Mouse (Mus musculus) CH12.LX (cell line): ENCODE measurements around the gene Otoa. TPM values are rescaled to one million over a fixed set of nuclear protein-coding genes. Genes with fewer than 3 reads are reported as not detected.

Source experiments
- DNase-seq: peaks from one replicate; pipeline ENCODE4 v3.0.0-alpha.2; 2013; ENCODE audit errors: extremely low read depth
- H3K27ac ChIP-seq: 2 replicates; pipeline ENCODE4 v1.5.1; 2012; ENCODE audit warnings: low read depth, mild to moderate bottlenecking, control low read depth, moderate library complexity; ENCODE audit not compliant: insufficient read depth
- H3K27me3 ChIP-seq: replicated peaks from 2 replicates; pipeline ENCODE3; 2012; ENCODE audit warnings: inconsistent platforms
- H3K36me3 ChIP-seq, 2 experiments: replicated peaks in 1 of 2; 2 replicates each; pipeline versions ENCODE3 to v1.6.1; 2012; ENCODE audit warnings: inconsistent platforms in 1 of 2, low read length in 1 of 2, mild to moderate bottlenecking in 1 of 2, mixed read lengths in 1 of 2, moderate library complexity in 1 of 2; ENCODE audit not compliant: control insufficient read depth in 1 of 2, insufficient read depth in 1 of 2
- H3K4me1 ChIP-seq, 2 experiments: 2 replicates each; pipeline ENCODE4 v1.6.1; 2012; ENCODE audit warnings: inconsistent platforms in 1 of 2, moderate library complexity in 1 of 2; ENCODE audit not compliant: insufficient read depth in 2 of 2, control insufficient read depth in 1 of 2
- H3K4me2 ChIP-seq: 2 replicates; pipeline ENCODE4 v1.6.1; 2012; ENCODE audit warnings: low read depth, mild to moderate bottlenecking, control low read depth; ENCODE audit not compliant: poor library complexity, insufficient read depth, severe bottlenecking
- H3K4me3 ChIP-seq, 3 experiments: fragments of 150-350 bp in 1 of 3; sonication (generic) in 1 of 3; replicated peaks in 1 of 3; 2 replicates each; pipeline versions ENCODE3 to v1.5.1; 2011 to 2012; ENCODE audit warnings: low read depth in 2 of 3, low read length in 2 of 3, mild to moderate bottlenecking in 2 of 3, moderate library complexity in 2 of 3, control low read depth in 1 of 3, improper control_type of control experiment in 1 of 3, inconsistent platforms in 1 of 3, mixed read lengths in 1 of 3; ENCODE audit not compliant: poor library complexity in 1 of 3
- H3K79me2 ChIP-seq: replicated peaks from 2 replicates; pipeline ENCODE4 v1.6.1; 2012; ENCODE audit warnings: mild to moderate bottlenecking, moderate library complexity; ENCODE audit not compliant: control insufficient read depth, poor library complexity, insufficient read depth, severe bottlenecking; ENCODE audit errors: extremely low read depth
- H3K9ac ChIP-seq: 2 replicates; pipeline ENCODE4 v1.6.1; 2012; ENCODE audit warnings: low read depth, mild to moderate bottlenecking, control low read depth, moderate library complexity; ENCODE audit not compliant: insufficient read depth
- H3K9me3 ChIP-seq: replicated peaks from 2 replicates; pipeline ENCODE3; 2012; ENCODE audit warnings: low read length, inconsistent platforms, mixed read lengths
- CHD1 ChIP-seq: IDR thresholded peaks from 2 replicates; pipeline ENCODE4 v1.6.1; 2012; ENCODE audit warnings: low read depth, low read length, improper control_type of control experiment, inconsistent platforms
- CTCF ChIP-seq, 2 experiments: IDR thresholded peaks in 1 of 2; conservative IDR thresholded peaks in 1 of 2; 2 replicates each; pipeline ENCODE4 v1.5.1; 2011 to 2012; ENCODE audit warnings: low read depth in 2 of 2, low read length in 2 of 2, improper control_type of control experiment in 1 of 2, inconsistent platforms in 1 of 2, mild to moderate bottlenecking in 1 of 2, moderate library complexity in 1 of 2
- EP300 ChIP-seq: IDR thresholded peaks from 2 replicates; pipeline ENCODE4 v1.6.1; 2011; ENCODE audit warnings: low read length, improper control_type of control experiment
- GABPA ChIP-seq: IDR thresholded peaks from 2 replicates; pipeline ENCODE4 v1.6.1; 2012; ENCODE audit warnings: low read depth, low read length, improper control_type of control experiment, inconsistent platforms; ENCODE audit not compliant: insufficient replicate concordance
- HCFC1 ChIP-seq: IDR thresholded peaks from 2 replicates; pipeline ENCODE4 v1.6.1; 2012; ENCODE audit warnings: low read depth, mild to moderate bottlenecking, inconsistent platforms, low read length, improper control_type of control experiment
- IRF4 ChIP-seq: IDR thresholded peaks from 2 replicates; pipeline ENCODE4 v1.6.1; 2014; ENCODE audit warnings: low read depth, mild to moderate bottlenecking, inconsistent platforms, low read length, improper control_type of control experiment
- JUN ChIP-seq: IDR thresholded peaks from 2 replicates; pipeline ENCODE4 v1.6.1; 2011; ENCODE audit warnings: low read depth, mild to moderate bottlenecking, low read length, improper control_type of control experiment, moderate library complexity; ENCODE audit not compliant: insufficient read depth
- JUND ChIP-seq: conservative IDR thresholded peaks from 2 replicates; pipeline ENCODE4 v1.6.1; 2011; ENCODE audit warnings: low read depth, low read length, improper control_type of control experiment
- KAT2A ChIP-seq: IDR thresholded peaks from 2 replicates; pipeline ENCODE4 v1.6.1; 2012; ENCODE audit warnings: low read length, improper control_type of control experiment, inconsistent platforms; ENCODE audit not compliant: insufficient replicate concordance
- MAFK ChIP-seq: IDR thresholded peaks from 2 replicates; pipeline ENCODE4 v1.6.1; 2011; ENCODE audit warnings: low read length, improper control_type of control experiment; ENCODE audit not compliant: insufficient replicate concordance
- MAX ChIP-seq: IDR thresholded peaks from 2 replicates; pipeline ENCODE4 v1.6.1; 2011; ENCODE audit warnings: low read length, improper control_type of control experiment
- MXI1 ChIP-seq: IDR thresholded peaks from 2 replicates; pipeline ENCODE4 v1.6.1; 2011; ENCODE audit warnings: mild to moderate bottlenecking, low read depth, low read length, improper control_type of control experiment
- MYC ChIP-seq: IDR thresholded peaks from 2 replicates; pipeline ENCODE4 v1.6.1; 2011; ENCODE audit warnings: low read depth, mild to moderate bottlenecking, improper control_type of control experiment, low read length
- NELFE ChIP-seq: IDR thresholded peaks from 2 replicates; pipeline ENCODE4 v1.6.1; 2011; ENCODE audit warnings: low read depth, low read length, improper control_type of control experiment
- NRF1 ChIP-seq: IDR thresholded peaks from 2 replicates; pipeline ENCODE4 v1.6.1; 2014; ENCODE audit warnings: low read depth, mild to moderate bottlenecking, inconsistent platforms, low read length, improper control_type of control experiment, moderate library complexity
- PAX5 ChIP-seq: IDR thresholded peaks from 2 replicates; pipeline ENCODE4 v1.6.1; 2012; ENCODE audit warnings: low read length, inconsistent platforms, mixed read lengths
- POLR2A ChIP-seq: IDR thresholded peaks from 2 replicates; pipeline ENCODE4 v1.6.1; 2011; ENCODE audit warnings: low read depth, mild to moderate bottlenecking, improper control_type of control experiment, low read length
- RAD21 ChIP-seq: IDR thresholded peaks from 2 replicates; pipeline ENCODE4 v1.6.1; 2011; ENCODE audit warnings: low read depth, mild to moderate bottlenecking, low read length, improper control_type of control experiment, moderate library complexity
- RCOR1 ChIP-seq: conservative IDR thresholded peaks from 2 replicates; pipeline ENCODE4 v1.6.1; 2012; ENCODE audit warnings: low read depth, mild to moderate bottlenecking, inconsistent platforms, low read length, improper control_type of control experiment
- SIN3A ChIP-seq: IDR thresholded peaks from 2 replicates; pipeline ENCODE4 v1.6.1; 2012; ENCODE audit warnings: low read length, improper control_type of control experiment, inconsistent platforms
- TBP ChIP-seq: conservative IDR thresholded peaks from 2 replicates; pipeline ENCODE4 v1.6.1; 2011; ENCODE audit warnings: low read depth, low read length, improper control_type of control experiment
- USF2 ChIP-seq: conservative IDR thresholded peaks from 2 replicates; pipeline ENCODE4 v1.6.1; 2011; ENCODE audit warnings: low read depth, low read length, improper control_type of control experiment
- ZKSCAN1 ChIP-seq: IDR thresholded peaks from 2 replicates; pipeline ENCODE4 v1.6.1; 2012; ENCODE audit warnings: low read depth, inconsistent platforms, low read length, improper control_type of control experiment, borderline replicate concordance
- ZMIZ1 ChIP-seq: IDR thresholded peaks from 2 replicates; pipeline ENCODE4 v1.6.1; 2012; ENCODE audit warnings: low read depth, mild to moderate bottlenecking, inconsistent platforms, low read length, improper control_type of control experiment
- ZNF384 ChIP-seq: IDR thresholded peaks from 2 replicates; pipeline ENCODE4 v1.6.1; 2012; ENCODE audit warnings: low read depth, low read length, improper control_type of control experiment, inconsistent platforms
- dilution Hi-C: fragments of 300-500 bp; cut with MboI; formaldehyde crosslinking; loops from 2 replicates; pipeline ENCODE4 v1.14.3; 2020; ENCODE audit warnings: low sequenced_read_pairs; ENCODE audit not compliant: extremely low pct_unique_long_range_greater_than_20kb, extremely low pct_ligation_motif_present
- in situ Hi-C: fragments of 300-500 bp; cut with MboI; formaldehyde crosslinking; loops from 3 replicates; pipeline ENCODE4 v1.14.3; 2019; ENCODE audit warnings: low sequenced_read_pairs, low pct_ligation_motif_present, low pct_unique_long_range_greater_than_20kb, mixed read lengths
- polyA plus RNA-seq: library from polyadenylated mRNA; unstranded; fragments of >175 nt; gene quantifications from 2 replicates; pipeline ENCODE4 v1.2.1, GENCODE M21; 2012; ENCODE audit warnings: low read depth; ENCODE audit not compliant: insufficient read length
- total RNA-seq, 2 experiments: library from RNA; depleted of rRNA; stranded (reverse); fragments of 300-350 nt in 1 of 2; fragments of >200 nt in 1 of 2; gene quantifications; 2 replicates each; pipeline ENCODE4 v1.2.3; 2012 to 2014

Gene Otoa
- total and polyA plus RNA-seq, 3 experiments, result 0.08 TPM; not detected in 2

- in situ Hi-C loops, result loop anchor here (10.0 kb wide), 2 partner anchors 50 to 200 kb away; partner anchors contain the start of genes Cdr2 and Mfsd13b
- Histone ChIP-seq H3K4me3 (peak overlapping the region; percentile 76 to 99 (median 93)), H3K27me3 (peaks cover 2% of the 10 kb centered on the region), H3K9ac (peak overlapping the region; percentile 89), H3K4me1 (peaks cover 4 to 27% of the 10 kb centered on the region in 2 experiments), H3K9me3 (no peaks in the 10 kb centered on the region)
- dilution Hi-C loops, result no loop called here
- TF ChIP-seq NELFE, result 0 out of 2 replicates have a peak, but pooled peaks have one; percentile 1
- no peak for TF ChIP-seq JUND
- TF ChIP-seq RCOR1, result no peak
- no peak for TF ChIP-seq NRF1
- peak; percentile 52; the same call in 1 of the 2 replicates for TF ChIP-seq MYC
- TF ChIP-seq MAX, result no peak
- TF ChIP-seq GABPA, result no peak
- no peak for TF ChIP-seq MAFK
- no peak for TF ChIP-seq ZNF384
- no peak for TF ChIP-seq CTCF (conservative IDR thresholded peaks at IDR 0.05 in 1 of 2, IDR thresholded peaks at IDR 0.05 in 1 of 2; ENCODE audit: low read depth in 2 of 2, low read length in 2 of 2)
- TF ChIP-seq HCFC1, result no peak
- no peak for TF ChIP-seq MXI1
- no peak for TF ChIP-seq ZMIZ1
- TF ChIP-seq CHD1, result no peak
- TF ChIP-seq KAT2A, result no peak
- no peak for TF ChIP-seq JUN
- no peak for TF ChIP-seq USF2
- no peak for TF ChIP-seq EP300
- no peak for TF ChIP-seq PAX5
- TF ChIP-seq ZKSCAN1, result no peak
- TF ChIP-seq IRF4, result no peak
- TF ChIP-seq POLR2A, result 0 out of 2 replicates have a peak, but pooled peaks have one; percentile 32
- peak; percentile 83; the same call in 1 of the 2 replicates for TF ChIP-seq SIN3A
- TF ChIP-seq RAD21, result no peak
- TF ChIP-seq TBP, result peak; percentile 49; the same call in 1 of the 2 replicates
- TF ChIP-seq, all 38 proteins: peak for 5
- Histone ChIP-seq H3K36me3 (peaks cover 0 to 5% of the 10 kb centered on the region in 2 experiments), H3K79me2 (peaks cover 37% of the 10 kb centered on the region), H3K4me2 (peak overlapping the region; percentile 92), H3K27ac (peak overlapping the region; percentile 61)
- DNase-seq, result peak; percentile 45
Measured at GRCm38 (mm10) chr7:121035161-121035721, 46.2 kb upstream of the Otoa start.
